Mouse (Mus musculus) frontal cortex, adult (tissue): ENCODE data around the gene Wnt2b.

Experiments
- ATAC-seq: cut with Nextera tagmentation; 2 replicates; pipeline ENCODE4 v1.9.2; 2017; ENCODE audit warnings: mild to moderate bottlenecking, moderate library complexity, mixed read lengths; ENCODE audit not compliant: low TSS enrichment

Wnt2b gene

GRCm38 (mm10) chr3:104961066-104962059, at the start of gene Wnt2b:
Wnt2b (minus strand) TSS chr3:104961921.
- peak; percentile 20 for ATAC-seq

- ATAC-seq, result no peak
These were observed 49.1 kb upstream of the Wnt2b start for GRCm38 (mm10) chr3:105010681-105011339.

GRCm38 (mm10) chr3:105008070-105008469, 46.3 kb upstream of the Wnt2b start:
- ATAC-seq, result no peak

DNA sequence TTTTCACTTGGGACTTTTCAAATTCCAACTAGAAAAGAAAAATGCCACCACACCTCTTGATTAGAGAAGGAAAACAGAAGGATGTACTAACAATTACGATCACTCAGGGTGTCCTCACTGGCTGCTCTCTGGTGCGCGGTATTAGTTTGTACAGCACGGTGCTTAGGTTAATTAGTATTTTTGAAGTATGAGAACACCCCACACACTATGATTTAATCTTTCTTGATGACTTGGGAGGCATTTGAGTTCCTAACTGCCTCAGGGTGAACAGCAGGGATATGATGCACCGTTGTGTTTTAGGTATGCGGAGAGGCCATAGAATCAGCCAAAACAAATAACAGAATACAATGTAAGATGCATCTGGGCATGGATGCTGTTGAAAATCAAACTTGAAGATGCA, 44.4 kb upstream of the Wnt2b start:
- ATAC-seq, result no peak

DNA sequence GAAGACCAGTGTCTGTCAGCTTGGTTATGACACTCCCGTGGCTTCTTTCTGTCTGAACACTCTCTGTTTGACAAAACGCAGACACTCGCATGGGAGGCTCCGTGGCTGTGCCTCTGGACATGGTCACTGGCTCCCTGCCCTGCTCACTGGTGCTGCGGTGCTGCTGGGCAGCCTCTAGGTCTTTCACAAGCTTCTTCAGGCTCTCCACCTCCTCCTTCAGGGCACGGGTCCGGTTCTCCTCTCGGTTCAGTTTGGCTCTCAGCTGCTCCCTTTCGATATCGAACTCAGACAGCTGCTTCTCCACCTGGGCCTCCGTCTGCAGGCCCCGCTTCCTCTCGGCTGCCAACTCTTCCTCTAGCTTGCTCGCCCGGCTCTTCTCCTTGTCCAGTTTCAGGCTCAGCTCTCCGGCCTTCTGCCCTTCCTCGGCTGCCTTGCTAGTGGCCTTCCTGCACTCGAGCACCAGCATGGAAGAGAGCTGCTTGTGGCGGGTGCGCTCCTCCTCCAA, 43.9 kb upstream of the Wnt2b start:
- no peak for ATAC-seq

DNA sequence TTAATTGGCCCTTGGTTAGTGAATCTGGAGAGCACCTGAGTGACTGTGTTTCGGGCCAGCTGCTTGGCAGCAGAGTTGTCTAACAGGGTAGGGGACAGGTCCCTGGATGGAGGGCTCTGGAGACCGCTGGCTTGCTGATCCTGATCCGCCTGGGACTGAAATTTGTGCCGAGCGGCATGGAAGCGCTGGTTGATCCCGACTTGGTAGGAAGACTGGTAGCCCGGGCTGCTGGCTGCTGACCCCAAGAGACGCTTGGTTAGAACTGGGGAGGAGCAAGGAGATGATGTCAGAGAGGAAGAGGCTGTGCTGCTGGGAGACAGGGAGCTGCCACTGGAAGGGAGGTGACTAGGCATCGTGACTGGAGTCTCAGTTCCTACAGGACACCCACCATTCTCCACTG, 43.3 kb upstream of the Wnt2b start:
- ATAC-seq, result no peak

DNA sequence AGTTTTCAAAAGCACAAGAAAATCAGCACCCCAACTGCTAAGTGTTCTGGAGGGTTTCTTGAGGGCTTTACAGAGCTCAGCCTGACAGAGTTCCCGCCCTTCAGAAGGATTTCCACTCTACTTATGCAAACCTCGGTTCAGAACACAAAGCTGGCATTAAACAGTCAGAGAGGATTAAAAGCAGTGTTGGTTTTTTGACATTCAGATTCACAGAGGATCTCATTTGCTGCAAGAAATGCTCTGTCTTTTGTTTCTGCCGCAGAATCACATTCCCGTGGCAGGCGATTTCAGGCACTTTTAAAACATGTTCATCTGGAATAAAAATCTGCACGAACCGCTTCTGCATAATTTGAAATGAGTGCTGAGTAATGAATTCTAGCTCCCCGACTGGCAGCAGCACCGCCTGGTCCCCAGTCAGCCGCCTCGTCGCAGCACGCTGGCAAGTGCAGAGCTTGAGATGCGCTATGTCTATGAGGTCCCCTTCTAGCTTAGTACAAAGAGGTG, 42.3 kb upstream of the Wnt2b start:
- peak; percentile 93 for ATAC-seq

GRCm38 (mm10) chr3:105001374-105001773, 39.7 kb upstream of the Wnt2b start:
- ATAC-seq, result no peak

DNA sequence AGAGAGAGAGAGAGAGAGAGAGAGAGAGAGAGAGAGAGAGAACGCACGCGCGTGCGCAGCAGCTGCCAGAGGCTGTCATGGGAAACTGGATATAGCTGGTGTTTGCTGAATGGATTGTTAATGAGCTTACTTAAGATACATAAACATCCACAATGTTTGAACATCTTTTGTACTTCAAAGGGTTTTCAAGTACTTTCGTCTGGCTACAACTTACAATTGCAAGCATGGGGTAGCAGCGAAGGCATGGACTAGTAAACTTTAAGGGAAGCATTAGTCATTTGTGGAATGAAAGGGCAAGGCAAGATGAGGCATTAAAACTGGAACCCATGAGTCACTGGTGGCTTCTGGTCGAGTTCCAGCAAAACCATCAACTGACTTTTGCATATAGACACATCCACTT, 38.8 kb upstream of the Wnt2b start:
- no peak for ATAC-seq

- ATAC-seq, result no peak
These were observed 35.8 kb upstream of the Wnt2b start for GRCm38 (mm10) chr3:104997563-104997962.

GRCm38 (mm10) chr3:104995707-104996106, 34.0 kb upstream of the Wnt2b start:
- no peak for ATAC-seq

- 0 out of 2 replicates have a peak, but pooled peaks have one; percentile 5 for ATAC-seq
These were observed 32.7 kb upstream of the Wnt2b start for GRCm38 (mm10) chr3:104994415-104994841.

DNA sequence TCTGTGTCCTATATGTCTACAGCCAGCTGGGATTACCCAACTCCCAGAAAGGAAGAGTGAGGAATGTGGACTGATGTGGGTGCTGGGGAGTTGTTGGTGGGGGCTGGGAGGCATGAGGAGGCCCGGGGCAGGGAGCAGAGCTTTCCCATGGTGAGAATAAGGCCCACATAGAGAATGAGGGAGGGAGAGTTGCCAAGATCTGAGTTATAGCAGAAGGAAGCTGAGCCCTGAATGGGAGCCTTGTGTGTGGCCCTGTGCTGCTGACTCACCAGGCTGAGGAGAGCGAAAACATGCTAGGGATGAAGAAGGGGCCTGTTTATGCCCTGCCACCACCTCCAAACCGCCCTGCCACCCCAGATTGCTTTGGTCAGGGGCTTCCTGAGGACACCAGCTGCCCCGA, 32.1 kb upstream of the Wnt2b start:
- peak; percentile 83 for ATAC-seq

DNA sequence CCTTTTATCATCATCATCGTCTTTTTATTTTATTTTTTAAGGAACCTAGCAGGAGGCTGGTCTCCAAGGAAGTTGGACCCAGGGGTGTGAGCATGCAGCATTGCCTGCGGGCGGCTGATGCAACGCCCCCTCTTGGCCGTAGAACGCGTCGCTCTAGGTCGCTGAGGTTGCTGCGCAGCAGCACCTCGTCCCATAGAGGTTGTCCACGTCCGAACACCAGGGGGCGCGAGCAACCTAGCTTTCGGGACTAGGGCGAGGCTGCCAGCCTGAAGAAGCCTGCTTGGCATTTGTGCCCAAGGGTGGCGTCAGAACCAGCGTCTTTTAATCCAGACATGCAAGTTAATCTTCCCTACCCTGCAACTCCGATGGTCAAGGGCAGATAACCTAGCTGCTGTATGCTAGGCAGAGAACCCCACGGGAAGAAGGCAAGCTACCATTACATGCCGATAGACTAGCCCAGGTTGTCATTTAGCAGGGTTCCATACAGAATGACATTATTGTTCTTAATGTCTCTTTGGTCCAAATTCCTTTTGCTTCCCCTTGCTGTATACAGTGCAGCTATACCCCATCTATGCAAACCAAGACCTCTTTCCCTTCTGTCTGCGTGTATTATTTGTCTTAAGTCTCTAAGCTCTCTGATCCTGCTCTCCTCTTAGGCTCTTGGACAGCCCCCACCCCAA, 31.1 kb upstream of the Wnt2b start:
- ATAC-seq, result peak; percentile 93

DNA sequence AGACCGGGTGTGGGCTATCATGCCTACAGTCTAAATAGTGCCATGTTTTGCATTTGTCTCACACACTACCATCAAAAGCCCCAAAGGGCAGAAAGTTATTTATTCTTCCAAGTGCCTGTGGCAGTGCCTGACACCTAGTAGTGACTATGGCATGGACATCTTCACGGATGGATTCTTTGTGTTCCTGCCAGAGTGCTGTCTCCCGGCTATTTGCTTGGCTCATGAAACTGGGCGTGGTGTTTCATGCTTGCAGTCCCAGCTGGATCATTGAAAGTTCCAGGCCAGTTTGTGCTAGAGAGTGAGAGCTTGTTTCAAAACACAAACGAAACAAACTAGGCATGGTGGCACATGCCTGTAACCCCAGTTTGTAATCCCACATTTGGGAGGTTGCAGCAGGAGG, 30.0 kb upstream of the Wnt2b start:
- no peak for ATAC-seq

DNA sequence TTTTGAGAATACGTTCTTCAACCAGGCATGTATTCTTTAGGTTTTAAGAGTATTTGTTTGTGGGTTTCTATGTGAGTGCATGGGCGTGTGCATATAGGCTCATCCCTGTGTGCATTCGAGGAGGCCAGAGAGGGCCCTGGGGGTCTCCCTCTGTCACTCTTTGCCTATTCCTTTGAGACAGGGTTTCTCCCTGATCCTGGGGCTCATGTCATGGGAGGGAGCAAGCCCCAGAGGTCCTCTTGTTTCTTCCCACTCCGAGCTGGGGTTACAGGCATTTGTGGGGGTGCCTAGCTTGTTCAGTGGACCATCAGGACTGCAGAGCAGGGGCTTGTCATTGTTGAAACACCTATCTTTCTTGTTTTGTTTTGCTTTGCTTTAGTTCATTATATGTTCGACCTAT, 26.2 kb upstream of the Wnt2b start:
- no peak for ATAC-seq

GRCm38 (mm10) chr3:104979735-104980134, 18.0 kb upstream of the Wnt2b start:
- no peak for ATAC-seq

- peak; percentile 84 for ATAC-seq
These were observed 6.0 kb upstream of the Wnt2b start for GRCm38 (mm10) chr3:104967548-104968300.

GRCm38 (mm10) chr3:104965991-104966554, 4.4 kb upstream of the Wnt2b start:
- ATAC-seq, result no peak

GRCm38 (mm10) chr3:104965070-104965855, 3.5 kb upstream of the Wnt2b start:
- no peak for ATAC-seq
